Mouse (Mus musculus) embryonic facial prominence, embryonic 10.5 days (tissue): ENCODE data around the gene Acacb. TPM values are rescaled to one million over a fixed set of nuclear protein-coding genes. Genes with fewer than 3 reads are reported as not detected.
A peak's percentile ranks its signal among the peaks of the same experiment; 100 is the strongest.

Experiments used
- DNase-seq: peaks from one replicate; pipeline ENCODE4 v3.0.0-alpha.2; 2017; ENCODE audit warnings: low spot score
- H3K27ac ChIP-seq: fragments of 300-500 bp; sonication (generic); replicated peaks from 2 replicates; pipeline ENCODE4 v1.5.1; 2016; ENCODE audit warnings: mild to moderate bottlenecking
- H3K27me3 ChIP-seq: fragments of 300-500 bp; sonication (generic); replicated peaks from 2 replicates; pipeline ENCODE4 v1.6.1; 2016; ENCODE audit warnings: low read depth, mild to moderate bottlenecking; ENCODE audit not compliant: poor library complexity, severe bottlenecking
- H3K36me3 ChIP-seq: fragments of 300-500 bp; sonication (generic); replicated peaks from 2 replicates; pipeline ENCODE4 v1.6.1; 2016; ENCODE audit warnings: mild to moderate bottlenecking, moderate library complexity
- H3K4me1 ChIP-seq: fragments of 300-500 bp; sonication (generic); 2 replicates; pipeline ENCODE4 v1.6.1; 2016
- H3K4me3 ChIP-seq: fragments of 300-500 bp; sonication (generic); 2 replicates; pipeline ENCODE4 v1.5.1; 2016; ENCODE audit warnings: mild to moderate bottlenecking, moderate library complexity
- H3K9me3 ChIP-seq: fragments of 300-500 bp; sonication (generic); 2 replicates; pipeline ENCODE4 v1.6.1; 2016; ENCODE audit warnings: mild to moderate bottlenecking
- WGBS: fragments of 180-500 bp; shearing (Covaris S2); methylation state at CpG from one replicate; pipeline ENCODE4 v1.1.7; 2016; 5-methylcytosine and 5-hydroxymethylcytosine counted together
- polyA plus RNA-seq: library from polyadenylated mRNA; unstranded; fragments of >200 nt; fragmentation: Nextera tagmentation; extraction: Ambion mirVana; gene quantifications from 2 replicates; pipeline ENCODE4 v1.2.1, GENCODE M21; 2016

The Acacb gene
- polyA plus RNA-seq, 1 experiment from 2014 or later, result 4.4 TPM

GRCm38 (mm10) chr5:114188900-114189464 is 42.6 kb downstream of the Acacb start:
- H3K27me3 ChIP-seq, result 0 out of 2 replicates have a peak, but pooled peaks cover 6% of the 10 kb centered on the region
- WGBS, result 80% methylated on average over 12 of the region's 12 CpGs
- no peak for DNase-seq
- H3K36me3 ChIP-seq, result no peaks in the 10 kb centered on the region
- peaks cover 15% of the 10 kb centered on the region for H3K4me1 ChIP-seq
- no peak overlapping the region for H3K27ac ChIP-seq
- no peak overlapping the region for H3K4me3 ChIP-seq
- no peaks in the 10 kb centered on the region for H3K9me3 ChIP-seq

- H3K9me3 ChIP-seq, result no peaks in the 10 kb centered on the region
- H3K4me3 ChIP-seq, result no peak overlapping the region
- no peaks in the 10 kb centered on the region for H3K36me3 ChIP-seq
- H3K27me3 ChIP-seq, result 0 out of 2 replicates have a peak, but pooled peaks cover 6% of the 10 kb centered on the region
- H3K4me1 ChIP-seq, result peaks cover 19% of the 10 kb centered on the region
- no peak overlapping the region for H3K27ac ChIP-seq
- 88% methylated on average over 11 of the region's 11 CpGs for WGBS
- DNase-seq, result no peak
Observed at GRCm38 (mm10) chr5:114194161-114194560, 47.8 kb downstream of the Acacb start.

- Histone ChIP-seq H3K36me3 (no peaks in the 10 kb centered on the region), H3K27ac (peak overlapping the region; percentile 49), H3K9me3 (no peaks in the 10 kb centered on the region), H3K27me3 (no peaks in the 10 kb centered on the region), H3K4me1 (peaks cover 24% of the 10 kb centered on the region), H3K4me3 (peak overlapping the region; percentile 38)
- peak; percentile 71 for DNase-seq
- WGBS, result 20% methylated on average over 13 of the region's 13 CpGs
Observed at GRCm38 (mm10) chr5:114199116-114199777, 52.9 kb downstream of the Acacb start.

GRCm38 (mm10) chr5:114206158-114206557 is 59.8 kb downstream of the Acacb start:
- Histone ChIP-seq H3K4me3 (no peak overlapping the region), H3K27me3 (no peaks in the 10 kb centered on the region), H3K4me1 (no peaks in the 10 kb centered on the region), H3K9me3 (no peaks in the 10 kb centered on the region), H3K27ac (no peak overlapping the region), H3K36me3 (no peaks in the 10 kb centered on the region)
- WGBS, result 84% methylated on average over 2 of the region's 2 CpGs
- no peak for DNase-seq

GRCm38 (mm10) chr5:114213183-114213582 is 66.8 kb downstream of the Acacb start:
- H3K36me3 ChIP-seq, result no peaks in the 10 kb centered on the region
- H3K9me3 ChIP-seq, result no peaks in the 10 kb centered on the region
- no peak for DNase-seq
- no peaks in the 10 kb centered on the region for H3K27me3 ChIP-seq
- no peaks in the 10 kb centered on the region for H3K4me1 ChIP-seq
- no peak overlapping the region for H3K27ac ChIP-seq
- WGBS, result 68% methylated on average over 10 of the region's 10 CpGs
- no peak overlapping the region for H3K4me3 ChIP-seq

GRCm38 (mm10) chr5:114218771-114219170 is 72.4 kb downstream of the Acacb start:
- no peaks in the 10 kb centered on the region for H3K9me3 ChIP-seq
- no peak overlapping the region for H3K27ac ChIP-seq
- H3K4me1 ChIP-seq, result no peaks in the 10 kb centered on the region
- no peak for DNase-seq
- H3K36me3 ChIP-seq, result no peaks in the 10 kb centered on the region
- H3K27me3 ChIP-seq, result no peaks in the 10 kb centered on the region
- WGBS, result 84% methylated on average over 14 of the region's 14 CpGs
- no peak overlapping the region for H3K4me3 ChIP-seq

- peaks cover 11% of the 10 kb centered on the region; the same call in 1 of the 2 replicates for H3K9me3 ChIP-seq
- 93% methylated on average over 7 of the region's 7 CpGs for whole genome bisulfite sequencing
Observed at GRCm38 (mm10) chr5:114226051-114226450, 79.7 kb downstream of the Acacb start.

GRCm38 (mm10) chr5:114228901-114229300 is 82.6 kb downstream of the Acacb start:
- peaks cover 11% of the 10 kb centered on the region; the same call in 1 of the 2 replicates for H3K9me3 ChIP-seq
- no peak overlapping the region for H3K27ac ChIP-seq
- H3K4me3 ChIP-seq, result no peak overlapping the region
- DNase-seq, result no peak
- WGBS, result 79% methylated on average over 5 of the region's 5 CpGs
- no peaks in the 10 kb centered on the region for H3K27me3 ChIP-seq
- no peaks in the 10 kb centered on the region for H3K36me3 ChIP-seq
- H3K4me1 ChIP-seq, result no peaks in the 10 kb centered on the region

More at GRCm38 (mm10) chr5:114226051-114226450, 79.7 kb downstream of the Acacb start:
- no peak for DNase-seq
- Histone ChIP-seq H3K27ac (no peak overlapping the region), H3K27me3 (no peaks in the 10 kb centered on the region), H3K36me3 (no peaks in the 10 kb centered on the region), H3K4me3 (no peak overlapping the region), H3K4me1 (no peaks in the 10 kb centered on the region)

GRCm38 (mm10) chr5:114238924-114239323 is 92.6 kb downstream of the Acacb start:
- Histone ChIP-seq H3K36me3 (no peaks in the 10 kb centered on the region), H3K4me3 (no peak overlapping the region), H3K4me1 (peaks cover 19% of the 10 kb centered on the region), H3K9me3 (no peaks in the 10 kb centered on the region), H3K27me3 (peaks cover 17% of the 10 kb centered on the region; the same call in 1 of the 2 replicates), H3K27ac (no peak overlapping the region)
- no peak for DNase-seq
- WGBS, result 33% methylated on average over 7 of the region's 7 CpGs

- Histone ChIP-seq H3K27ac (no peak overlapping the region), H3K4me1 (peaks cover 19% of the 10 kb centered on the region), H3K27me3 (peaks cover 17% of the 10 kb centered on the region; the same call in 1 of the 2 replicates), H3K4me3 (no peak overlapping the region), H3K36me3 (no peaks in the 10 kb centered on the region), H3K9me3 (no peaks in the 10 kb centered on the region)
- no peak for DNase-seq
- 53% methylated on average over 14 of the region's 14 CpGs for WGBS
Observed at GRCm38 (mm10) chr5:114239737-114240136, 93.4 kb downstream of the Acacb start.

- H3K27ac ChIP-seq, result no peak overlapping the region
- no peaks in the 10 kb centered on the region for H3K36me3 ChIP-seq
- no peak for DNase-seq
- H3K9me3 ChIP-seq, result no peaks in the 10 kb centered on the region
- H3K27me3 ChIP-seq, result peaks cover 9% of the 10 kb centered on the region; the same call in 1 of the 2 replicates
- H3K4me1 ChIP-seq, result peaks cover 13% of the 10 kb centered on the region
- 78% methylated on average over 7 of the region's 7 CpGs for WGBS
- H3K4me3 ChIP-seq, result no peak overlapping the region
Observed at GRCm38 (mm10) chr5:114246465-114246864, 100.1 kb downstream of the Acacb start.

GRCm38 (mm10) chr5:114248174-114248589 is 101.8 kb downstream of the Acacb start:
- WGBS, result 20% methylated on average over 14 of the region's 14 CpGs
- H3K36me3 ChIP-seq, result no peaks in the 10 kb centered on the region
- H3K4me1 ChIP-seq, result peaks cover 13% of the 10 kb centered on the region
- H3K4me3 ChIP-seq, result peak overlapping the region; percentile 42
- H3K27ac ChIP-seq, result peak overlapping the region; percentile 77
- H3K27me3 ChIP-seq, result peaks cover 9% of the 10 kb centered on the region; the same call in 1 of the 2 replicates
- no peaks in the 10 kb centered on the region for H3K9me3 ChIP-seq
- DNase-seq, result peak; percentile 87

- DNase-seq, result no peak
- Histone ChIP-seq H3K4me1 (peaks cover 22% of the 10 kb centered on the region), H3K27ac (no peak overlapping the region), H3K9me3 (no peaks in the 10 kb centered on the region), H3K4me3 (no peak overlapping the region), H3K27me3 (peaks cover 22% of the 10 kb centered on the region), H3K36me3 (no peaks in the 10 kb centered on the region)
- 85% methylated on average over 10 of the region's 10 CpGs for WGBS
Observed at GRCm38 (mm10) chr5:114259495-114259894, 113.2 kb downstream of the Acacb start.
